Mouse (Mus musculus) limb, embryonic 12.5 days (tissue): ENCODE data around the gene Nufip1. TPM values are rescaled to one million over a fixed set of nuclear protein-coding genes. Genes with fewer than 3 reads are reported as not detected.

ENCODE experiments used
- ATAC-seq: fragments of 200-750 bp; cut with Nextera tagmentation; 2 replicates; pipeline ENCODE4 v1.8.0; 2017; ENCODE audit warnings: low read depth, moderate TSS enrichment; ENCODE audit not compliant: insufficient number of reproducible peaks, insufficient read depth, low FRiP score, low TSS enrichment
- H3K27ac ChIP-seq: fragments of 300-500 bp; sonication (generic); 2 replicates; pipeline ENCODE4 v1.5.1; 2016; ENCODE audit warnings: mild to moderate bottlenecking, moderate library complexity
- H3K27me3 ChIP-seq: fragments of 300-500 bp; sonication (generic); 2 replicates; pipeline ENCODE4 v1.6.1; 2016; ENCODE audit warnings: mild to moderate bottlenecking, moderate library complexity
- H3K36me3 ChIP-seq: fragments of 300-500 bp; sonication (generic); 2 replicates; pipeline ENCODE4 v1.6.1; 2016; ENCODE audit warnings: mild to moderate bottlenecking, moderate library complexity
- H3K4me1 ChIP-seq: fragments of 300-500 bp; sonication (generic); replicated peaks from 2 replicates; pipeline ENCODE4 v1.6.1; 2016
- H3K4me2 ChIP-seq: fragments of 300-500 bp; sonication (generic); 2 replicates; pipeline ENCODE4 v1.6.1; 2016; ENCODE audit warnings: mild to moderate bottlenecking, moderate library complexity
- H3K4me3 ChIP-seq: fragments of 300-500 bp; sonication (generic); replicated peaks from 2 replicates; pipeline ENCODE4 v1.5.1; 2016; ENCODE audit warnings: mild to moderate bottlenecking
- H3K9ac ChIP-seq: fragments of 300-500 bp; sonication (generic); replicated peaks from 2 replicates; pipeline ENCODE4 v1.6.1; 2016; ENCODE audit warnings: mild to moderate bottlenecking, moderate library complexity
- H3K9me3 ChIP-seq: fragments of 300-500 bp; sonication (generic); 2 replicates; pipeline ENCODE4 v1.6.1; 2016; ENCODE audit warnings: mild to moderate bottlenecking, moderate library complexity
- WGBS: fragments of 180-500 bp; shearing (Covaris S2); methylation state at CpG from one replicate; pipeline ENCODE4 v1.1.7; 2016; 5-methylcytosine and 5-hydroxymethylcytosine counted together
- polyA plus RNA-seq: library from polyadenylated mRNA; unstranded; fragments of >200 nt; fragmentation: Nextera tagmentation; extraction: Ambion mirVana; gene quantifications from 2 replicates; pipeline ENCODE4 v1.2.1, GENCODE M21; 2016

Gene Nufip1
- 19.4 and 19.9 TPM in 2 replicates for polyA plus RNA-seq

- H3K36me3 ChIP-seq = peaks cover 23% of the 10 kb centered on the region
- H3K9ac ChIP-seq = peak within 1 kb of the TSS; percentile 79
- no peaks in the 10 kb centered on the region for H3K9me3 ChIP-seq
- under 1% methylated on average over 69 of the region's 69 CpGs for WGBS
- H3K27ac ChIP-seq = peak within 1 kb of the TSS; percentile 82
- no peaks in the 10 kb centered on the region for H3K27me3 ChIP-seq
- H3K4me2 ChIP-seq = peak within 1 kb of the TSS; percentile 85
- peak; percentile 97 for ATAC-seq
- H3K4me3 ChIP-seq = peak within 1 kb of the TSS; percentile 90
- peaks cover 9% of the 10 kb centered on the region; the same call in 1 of the 2 replicates for H3K4me1 ChIP-seq
Measured at GRCm38 (mm10) chr14:76110396-76111221, at the start of gene Nufip1, which contains the start of gene Gpalpp1. TSS of gene Nufip1 (plus strand) at chr14:76110891. TSS of gene Gpalpp1 (minus strand) at chr14:76110760.

- Histone ChIP-seq H3K27ac (no peak overlapping the region), H3K4me2 (no peak overlapping the region), H3K36me3 (no peaks in the 10 kb centered on the region), H3K27me3 (no peaks in the 10 kb centered on the region), H3K9me3 (no peaks in the 10 kb centered on the region), H3K9ac (no peak overlapping the region), H3K4me3 (no peak overlapping the region), H3K4me1 (peaks cover 27% of the 10 kb centered on the region)
- WGBS = 15% methylated on average over 1 of the region's 1 CpGs
- no peak for ATAC-seq
Measured at GRCm38 (mm10) chr14:76067237-76067636, 43.5 kb upstream of the Nufip1 start.

DNA sequence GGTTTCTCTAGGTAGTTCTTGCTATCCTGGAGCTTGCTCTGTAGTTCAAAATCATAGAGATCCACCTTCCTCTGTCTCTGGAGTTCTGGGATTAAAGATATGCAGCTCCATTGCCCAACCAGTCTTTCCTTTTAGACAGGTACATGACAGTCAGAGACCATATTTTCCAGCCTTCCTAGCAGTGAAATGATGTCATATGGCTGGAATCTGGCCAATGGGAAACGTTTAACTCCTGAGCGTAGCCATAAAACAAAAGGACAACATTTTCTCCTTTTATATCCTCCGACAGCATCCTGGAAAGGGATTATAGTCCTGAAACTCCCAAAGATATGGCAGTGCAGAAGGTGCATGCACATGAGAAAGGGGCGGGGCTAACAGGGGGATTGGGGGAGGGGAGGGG lies 42.4 kb upstream of the Nufip1 start:
- H3K9ac ChIP-seq = no peak overlapping the region
- no peak overlapping the region for H3K4me3 ChIP-seq
- H3K36me3 ChIP-seq = no peaks in the 10 kb centered on the region
- WGBS = 65% methylated on average over 4 of the region's 4 CpGs
- peak overlapping the region; percentile 74; the same call in 1 of the 2 replicates for H3K27ac ChIP-seq
- no peak for ATAC-seq
- no peaks in the 10 kb centered on the region for H3K9me3 ChIP-seq
- no peak overlapping the region for H3K4me2 ChIP-seq
- peaks cover 27% of the 10 kb centered on the region for H3K4me1 ChIP-seq
- no peaks in the 10 kb centered on the region for H3K27me3 ChIP-seq

DNA sequence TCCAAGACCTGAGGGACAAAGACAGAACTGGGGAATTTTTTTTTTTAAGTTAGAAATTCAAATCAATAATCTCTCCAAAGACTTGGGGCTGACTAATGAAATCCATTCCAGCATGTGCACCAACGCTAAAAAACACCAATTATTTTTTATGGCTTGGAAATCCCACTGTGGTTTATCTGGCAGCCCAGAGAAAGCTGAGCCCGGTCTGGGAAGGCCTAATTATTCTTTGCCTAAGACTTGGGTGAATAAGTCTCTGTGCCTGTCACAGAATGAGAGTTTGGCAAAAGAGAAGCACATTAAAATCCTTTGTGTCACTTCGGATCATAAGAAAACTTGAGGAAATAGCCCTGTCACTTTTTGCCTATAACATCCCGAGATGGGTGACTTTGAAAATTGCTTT lies 41.4 kb upstream of the Nufip1 start:
- no peaks in the 10 kb centered on the region for H3K27me3 ChIP-seq
- ATAC-seq = no peak
- peak overlapping the region; percentile 6 for H3K4me2 ChIP-seq
- H3K27ac ChIP-seq = peak overlapping the region; percentile 74
- WGBS = 21% methylated on average over 4 of the region's 4 CpGs
- peaks cover 27% of the 10 kb centered on the region for H3K4me1 ChIP-seq
- H3K36me3 ChIP-seq = no peaks in the 10 kb centered on the region
- no peak overlapping the region for H3K9ac ChIP-seq
- H3K9me3 ChIP-seq = no peaks in the 10 kb centered on the region
- H3K4me3 ChIP-seq = no peak overlapping the region

- no peak overlapping the region for H3K27ac ChIP-seq
- no peaks in the 10 kb centered on the region for H3K36me3 ChIP-seq
- no peak overlapping the region for H3K4me3 ChIP-seq
- H3K9ac ChIP-seq = no peak overlapping the region
- H3K4me1 ChIP-seq = peaks cover 22% of the 10 kb centered on the region
- WGBS = 79% methylated on average over 2 of the region's 2 CpGs
- no peak overlapping the region for H3K4me2 ChIP-seq
- ATAC-seq = no peak
- H3K9me3 ChIP-seq = no peaks in the 10 kb centered on the region
- H3K27me3 ChIP-seq = no peaks in the 10 kb centered on the region
Measured at GRCm38 (mm10) chr14:76072626-76073025, 38.1 kb upstream of the Nufip1 start.

- WGBS = 78% methylated on average over 1 of the region's 1 CpGs
- H3K4me2 ChIP-seq = no peak overlapping the region
- no peak for ATAC-seq
- H3K27me3 ChIP-seq = no peaks in the 10 kb centered on the region
- no peak overlapping the region for H3K4me3 ChIP-seq
- H3K36me3 ChIP-seq = no peaks in the 10 kb centered on the region
- no peak overlapping the region for H3K9ac ChIP-seq
- peaks cover 13% of the 10 kb centered on the region for H3K4me1 ChIP-seq
- H3K27ac ChIP-seq = no peak overlapping the region
- no peaks in the 10 kb centered on the region for H3K9me3 ChIP-seq
Measured at GRCm38 (mm10) chr14:76074206-76074605, 36.5 kb upstream of the Nufip1 start.

GRCm38 (mm10) chr14:76075721-76076120 lies 35.0 kb upstream of the Nufip1 start:
- 0 out of 2 replicates have a peak, but pooled peaks cover 4% of the 10 kb centered on the region for H3K4me1 ChIP-seq
- WGBS = 54% methylated on average over 4 of the region's 4 CpGs
- H3K4me2 ChIP-seq = no peak overlapping the region
- H3K9me3 ChIP-seq = no peaks in the 10 kb centered on the region
- H3K36me3 ChIP-seq = no peaks in the 10 kb centered on the region
- H3K4me3 ChIP-seq = no peak overlapping the region
- no peak overlapping the region for H3K9ac ChIP-seq
- no peak for ATAC-seq
- no peak overlapping the region for H3K27ac ChIP-seq
- no peaks in the 10 kb centered on the region for H3K27me3 ChIP-seq

- H3K9me3 ChIP-seq = no peaks in the 10 kb centered on the region
- H3K4me3 ChIP-seq = no peak overlapping the region
- no peak overlapping the region for H3K27ac ChIP-seq
- no peak for ATAC-seq
- 64% methylated on average over 4 of the region's 4 CpGs for WGBS
- H3K27me3 ChIP-seq = no peaks in the 10 kb centered on the region
- H3K9ac ChIP-seq = no peak overlapping the region
- H3K4me2 ChIP-seq = no peak overlapping the region
- H3K4me1 ChIP-seq = 0 out of 2 replicates have a peak, but pooled peaks cover 4% of the 10 kb centered on the region
- H3K36me3 ChIP-seq = no peaks in the 10 kb centered on the region
Measured at GRCm38 (mm10) chr14:76076602-76077001, 34.1 kb upstream of the Nufip1 start.

GRCm38 (mm10) chr14:76077088-76077491 lies 33.6 kb upstream of the Nufip1 start:
- Histone ChIP-seq H3K4me1 (0 out of 2 replicates have a peak, but pooled peaks cover 4% of the 10 kb centered on the region), H3K4me2 (no peak overlapping the region; the same call in 1 of the 2 replicates), H3K9me3 (no peaks in the 10 kb centered on the region), H3K9ac (no peak overlapping the region), H3K4me3 (no peak overlapping the region), H3K27ac (no peak overlapping the region), H3K27me3 (no peaks in the 10 kb centered on the region), H3K36me3 (no peaks in the 10 kb centered on the region)
- no peak; the same call in 1 of the 2 replicates for ATAC-seq
- WGBS = 50% methylated on average over 9 of the region's 9 CpGs

DNA sequence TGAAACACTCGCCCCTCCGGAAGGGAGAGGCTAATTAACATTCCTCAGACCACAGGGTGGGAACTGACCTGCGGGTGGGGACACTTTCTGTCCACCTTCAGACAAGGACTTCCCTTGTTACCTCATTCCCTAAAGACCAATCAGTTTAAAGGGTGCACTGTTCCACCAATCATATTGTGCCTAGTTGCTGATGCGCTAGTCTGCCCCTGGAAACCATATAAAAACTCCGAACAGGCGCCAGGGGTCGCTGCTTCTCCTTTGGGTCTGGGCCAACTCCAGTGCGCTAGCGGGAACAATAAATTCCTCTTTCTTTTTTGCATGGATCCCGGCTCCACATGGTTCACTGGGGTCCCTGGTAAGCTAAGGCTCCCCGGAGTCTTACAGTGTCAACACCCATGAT lies 29.2 kb upstream of the Nufip1 start:
- Histone ChIP-seq H3K9me3 (no peaks in the 10 kb centered on the region), H3K9ac (no peak overlapping the region), H3K27me3 (no peaks in the 10 kb centered on the region), H3K4me1 (0 out of 2 replicates have a peak, but pooled peaks cover 4% of the 10 kb centered on the region), H3K36me3 (peaks cover 3% of the 10 kb centered on the region; the same call in 1 of the 2 replicates), H3K4me3 (no peak overlapping the region), H3K27ac (no peak overlapping the region), H3K4me2 (no peak overlapping the region)
- no peak for ATAC-seq
- 65% methylated on average over 11 of the region's 11 CpGs for WGBS

- H3K4me1 ChIP-seq = no peaks in the 10 kb centered on the region
- 84% methylated on average over 13 of the region's 13 CpGs for WGBS
- no peak for ATAC-seq
- no peak overlapping the region for H3K4me3 ChIP-seq
- H3K9ac ChIP-seq = no peak overlapping the region
- peaks cover 5% of the 10 kb centered on the region; the same call in 1 of the 2 replicates for H3K36me3 ChIP-seq
- H3K27ac ChIP-seq = no peak overlapping the region
- H3K9me3 ChIP-seq = no peaks in the 10 kb centered on the region
- no peak overlapping the region for H3K4me2 ChIP-seq
- no peaks in the 10 kb centered on the region for H3K27me3 ChIP-seq
Measured at GRCm38 (mm10) chr14:76082086-76082636, 28.5 kb upstream of the Nufip1 start.
